Mouse (Mus musculus) MEL (cell line): ENCODE data around the gene Fgfr2. TPM values are rescaled to one million over a fixed set of nuclear protein-coding genes. Genes with fewer than 3 reads are reported as not detected.
A peak's percentile ranks its signal among the peaks of the same experiment; 100 is the strongest.
"Not testable (repeated sequence)": the region's sequence is repeated elsewhere in the genome, so short reads cannot be mapped to it uniquely, and the experiment has no call there.

Experiments used
- DNase-seq: peaks from one replicate; pipeline ENCODE4 v3.0.0; 2011; ENCODE audit warnings: low read depth, low spot score
- H3K27ac ChIP-seq: 2 replicates; pipeline ENCODE4 v1.5.1; 2012; ENCODE audit warnings: low read depth, mild to moderate bottlenecking, control low read depth, low read length, moderate library complexity; ENCODE audit not compliant: control insufficient read depth
- H3K27me3 ChIP-seq, 2 experiments: fragments of 150-350 bp in 1 of 2; sonication (generic) in 1 of 2; 2 replicates each; pipeline ENCODE4 v1.6.1; 2012; ENCODE audit warnings: low read length in 2 of 2, mild to moderate bottlenecking in 2 of 2, improper control_type of control experiment in 1 of 2, moderate library complexity in 1 of 2; ENCODE audit not compliant: insufficient read depth in 2 of 2, control insufficient read depth in 1 of 2
- H3K36me3 ChIP-seq, 2 experiments: 2 replicates each; pipeline ENCODE4 v1.6.1; 2012 to 2014; ENCODE audit warnings: low read length in 2 of 2, improper control_type of control experiment in 1 of 2, inconsistent platforms in 1 of 2, mild to moderate bottlenecking in 1 of 2; ENCODE audit not compliant: insufficient read depth in 2 of 2, control insufficient read depth in 1 of 2
- H3K4me1 ChIP-seq, 2 experiments: fragments of 150-350 bp in 1 of 2; sonication (generic) in 1 of 2; 2 replicates each; pipeline ENCODE4 v1.6.1; 2012; ENCODE audit warnings: low read length in 2 of 2, improper control_type of control experiment in 1 of 2, mild to moderate bottlenecking in 1 of 2; ENCODE audit not compliant: insufficient read depth in 2 of 2, control insufficient read depth in 1 of 2
- H3K4me3 ChIP-seq, 2 experiments: fragments of 150-350 bp in 1 of 2; sonication (generic) in 1 of 2; 2 replicates each; pipeline ENCODE4 v1.5.1; 2012; ENCODE audit warnings: low read depth in 2 of 2, low read length in 2 of 2, mild to moderate bottlenecking in 2 of 2, moderate library complexity in 2 of 2, control low read depth in 1 of 2, improper control_type of control experiment in 1 of 2; ENCODE audit not compliant: control insufficient read depth in 1 of 2, insufficient read depth in 1 of 2
- H3K79me2 ChIP-seq: 2 replicates; pipeline ENCODE4 v1.6.1; 2012; ENCODE audit warnings: mild to moderate bottlenecking, low read length, moderate library complexity; ENCODE audit not compliant: control insufficient read depth, poor library complexity, insufficient read depth
- H3K9ac ChIP-seq: 2 replicates; pipeline ENCODE4 v1.6.1; 2012; ENCODE audit warnings: low read depth, mild to moderate bottlenecking, control low read depth, low read length, moderate library complexity; ENCODE audit not compliant: control insufficient read depth, poor library complexity, severe bottlenecking
- H3K9me3 ChIP-seq: fragments of 150-350 bp; sonication (generic); replicated peaks from 2 replicates; pipeline ENCODE4 v1.6.1; 2012; ENCODE audit warnings: mild to moderate bottlenecking, low read length, improper control_type of control experiment, moderate library complexity; ENCODE audit not compliant: insufficient read depth
- CHD1 ChIP-seq: IDR thresholded peaks from 2 replicates; pipeline ENCODE4 v1.6.1; 2012; ENCODE audit warnings: low read depth, mild to moderate bottlenecking, inconsistent platforms, low read length, improper control_type of control experiment
- CHD2 ChIP-seq: IDR thresholded peaks from 2 replicates; pipeline ENCODE4 v1.6.1; 2011; ENCODE audit warnings: low read length, improper control_type of control experiment
- CTCF ChIP-seq, 3 experiments: IDR thresholded peaks in 2 of 3; conservative IDR thresholded peaks in 1 of 3; 2 replicates each; pipeline ENCODE4 v1.5.1; 2011 to 2012; ENCODE audit warnings: low read length in 3 of 3, low read depth in 2 of 3, mild to moderate bottlenecking in 2 of 3, improper control_type of control experiment in 1 of 3, inconsistent platforms in 1 of 3, mixed read lengths in 1 of 3, moderate library complexity in 1 of 3; ENCODE audit not compliant: control insufficient read depth in 1 of 3, insufficient read depth in 1 of 3, poor library complexity in 1 of 3, severe bottlenecking in 1 of 3
- E2F4 ChIP-seq: IDR thresholded peaks from 2 replicates; pipeline ENCODE4 v1.6.1; 2011; ENCODE audit warnings: low read depth, low read length, improper control_type of control experiment, borderline replicate concordance
- JUND ChIP-seq: IDR thresholded peaks from 2 replicates; pipeline ENCODE4 v1.6.1; 2011; ENCODE audit warnings: low read depth, mild to moderate bottlenecking, improper control_type of control experiment, low read length
- MAX ChIP-seq: IDR thresholded peaks from 2 replicates; pipeline ENCODE4 v1.6.1; 2011; ENCODE audit warnings: low read length, improper control_type of control experiment
- MAZ ChIP-seq: IDR thresholded peaks from 2 replicates; pipeline ENCODE4 v1.6.1; 2012; ENCODE audit warnings: low read depth, mild to moderate bottlenecking, inconsistent platforms, low read length, improper control_type of control experiment
- MXI1 ChIP-seq: IDR thresholded peaks from 2 replicates; pipeline ENCODE4 v1.6.1; 2011; ENCODE audit warnings: mild to moderate bottlenecking, low read depth, low read length, improper control_type of control experiment
- MYB ChIP-seq: IDR thresholded peaks from 2 replicates; pipeline ENCODE4 v1.6.1; 2011; ENCODE audit warnings: mild to moderate bottlenecking, low read depth, low read length, improper control_type of control experiment
- MYC ChIP-seq: IDR thresholded peaks from 2 replicates; pipeline ENCODE4 v1.6.1; 2011; ENCODE audit warnings: low read depth, mild to moderate bottlenecking, low read length, improper control_type of control experiment, moderate library complexity
- NRF1 ChIP-seq: IDR thresholded peaks from 2 replicates; pipeline ENCODE4 v1.6.1; 2014; ENCODE audit warnings: low read depth, mild to moderate bottlenecking, inconsistent platforms, low read length, improper control_type of control experiment, moderate library complexity; ENCODE audit not compliant: poor library complexity, insufficient read depth, severe bottlenecking
- POLR2AphosphoS2 ChIP-seq: IDR thresholded peaks from 2 replicates; pipeline ENCODE4 v1.6.1; 2011; ENCODE audit warnings: low read length, improper control_type of control experiment
- SMC3 ChIP-seq: IDR thresholded peaks from 2 replicates; pipeline ENCODE4 v1.6.1; 2011; ENCODE audit warnings: low read depth, low read length, improper control_type of control experiment
- TAL1 ChIP-seq: IDR thresholded peaks from 2 replicates; pipeline ENCODE4 v1.6.1; 2012; ENCODE audit warnings: mild to moderate bottlenecking, inconsistent platforms, low read length, moderate library complexity, mixed read lengths
- TBP ChIP-seq: IDR thresholded peaks from 2 replicates; pipeline ENCODE4 v1.8.0; 2011; ENCODE audit warnings: low read depth, low read length, improper control_type of control experiment
- ZKSCAN1 ChIP-seq: IDR thresholded peaks from 2 replicates; pipeline ENCODE4 v1.6.1; 2012; ENCODE audit warnings: low read depth, mild to moderate bottlenecking, inconsistent platforms, low read length, improper control_type of control experiment, moderate library complexity
- ZMIZ1 ChIP-seq: IDR thresholded peaks from 2 replicates; pipeline ENCODE4 v1.6.1; 2012; ENCODE audit warnings: low read depth, mild to moderate bottlenecking, inconsistent platforms, low read length, improper control_type of control experiment, moderate library complexity
- polyA plus RNA-seq, 2 experiments: library from polyadenylated mRNA; stranded (reverse) in 1 of 2; unstranded in 1 of 2; fragments of >175 nt in 1 of 2; fragments of >200 nt in 1 of 2; gene quantifications; 2 replicates each; pipeline versions ENCODE4 v1.2.1 to v1.2.4; 2012; ENCODE audit warnings: low replicate concordance in 2 of 2, low read depth in 1 of 2; ENCODE audit not compliant: insufficient read length in 2 of 2, insufficient read depth in 1 of 2, missing spikeins in 1 of 2
- total RNA-seq: library from RNA; depleted of rRNA; stranded (reverse); fragments of 300-350 nt; gene quantifications from 2 replicates; pipeline ENCODE4 v1.2.3, GENCODE M21; 2012

The Fgfr2 gene
- total and polyA plus RNA-seq, 3 experiments = not detected

GRCm38 (mm10) chr7:130592975-130593374 lies 2530.2 kb downstream of the Fgfr2 start:
- not testable (repeated sequence) for H3K4me3 ChIP-seq, H3K27ac ChIP-seq, H3K79me2 ChIP-seq, DNase-seq, H3K36me3 ChIP-seq, H3K4me1 ChIP-seq, H3K27me3 ChIP-seq, H3K9ac ChIP-seq, H3K9me3 ChIP-seq

- H3K4me3 ChIP-seq = no peak overlapping the region
- TF ChIP-seq MAZ = no peak
- no peak for TF ChIP-seq TBP
- DNase-seq = peak; percentile 18
These were observed 2532.2 kb downstream of the Fgfr2 start for GRCm38 (mm10) chr7:130590845-130591437.

GRCm38 (mm10) chr7:130590081-130590828 lies 2532.9 kb downstream of the Fgfr2 start:
- Histone ChIP-seq H3K79me2 (no peaks in the 10 kb centered on the region), H3K4me3 (no peak overlapping the region), H3K27me3 (peaks cover 3 to 10% of the 10 kb centered on the region in 2 experiments), H3K9me3 (no peaks in the 10 kb centered on the region), H3K4me1 (no peaks in the 10 kb centered on the region), H3K36me3 (no peaks in the 10 kb centered on the region), H3K9ac (no peak overlapping the region), H3K27ac (no peak overlapping the region)
- TF ChIP-seq JUND (no peak), TAL1 (no peak), ZMIZ1 (no peak), CTCF (IDR thresholded peaks at IDR 0.05 in 2 of 3, conservative IDR thresholded peaks at IDR 0.05 in 1 of 3; ENCODE audit: control insufficient read depth in 1 of 3, insufficient read depth in 1 of 3, low read depth in 2 of 3, low read length in 3 of 3, poor library complexity in 1 of 3, severe bottlenecking in 1 of 3) (no peak), SMC3 (no peak), NRF1 (no peak), MYC (no peak), MAX (no peak), CHD1 (no peak), ZKSCAN1 (no peak), MYB (no peak), CHD2 (no peak), POLR2AphosphoS2 (no peak), MXI1 (no peak), E2F4 (no peak)
- DNase-seq = no peak

More at GRCm38 (mm10) chr7:130590845-130591437, 2532.2 kb downstream of the Fgfr2 start:
- no peak overlapping the region for H3K9ac ChIP-seq
- no peaks in the 10 kb centered on the region for H3K9me3 ChIP-seq
- no peaks in the 10 kb centered on the region for H3K79me2 ChIP-seq
- no peaks in the 10 kb centered on the region for H3K4me1 ChIP-seq
- no peak overlapping the region for H3K27ac ChIP-seq
- H3K36me3 ChIP-seq = no peaks in the 10 kb centered on the region
- H3K27me3 ChIP-seq = peaks cover 3 to 10% of the 10 kb centered on the region in 2 experiments
